Mouse (Mus musculus) bone marrow, adult 2 months (tissue): ENCODE results near the gene Parp1.
"Not testable (repeated sequence)": the region's sequence is repeated elsewhere in the genome, so short reads cannot be mapped to it uniquely, and the experiment has no call there.

Source experiments
- CTCF ChIP-seq: fragments of 200-500 bp; IDR thresholded peaks from 2 replicates; pipeline ENCODE4 v1.5.1; 2011; ENCODE audit warnings: low read length, control low read depth; ENCODE audit not compliant: control insufficient read depth, insufficient read depth
- POLR2A ChIP-seq: fragments of 200-500 bp; IDR thresholded peaks from 2 replicates; pipeline ENCODE4 v1.6.1; 2011; ENCODE audit warnings: low read depth, mild to moderate bottlenecking, control low read depth, low read length, borderline replicate concordance; ENCODE audit not compliant: control insufficient read depth

- not testable (repeated sequence) for TF ChIP-seq CTCF, POLR2A
Measured at GRCm38 (mm10) chr1:180611842-180612241, 43.1 kb downstream of the Parp1 start.
